Mouse (Mus musculus) gastrocnemius, postnatal 25 days (tissue): ENCODE measurements around the gene Rhebl1. TPM values are rescaled to one million over a fixed set of nuclear protein-coding genes. Genes with fewer than 3 reads are reported as not detected.

Experiments
- DNase-seq: peaks from one replicate; pipeline ENCODE4 v3.0.0; 2022
- total RNA-seq, 2 experiments: library from RNA; stranded (reverse); gene quantifications; 1 replicate in 1 of 2; 2 replicates in 1 of 2; pipeline ENCODE4 v1.2.3; 2021

Rhebl1 gene
- total RNA-seq, 2 experiments from 2014 or later = 2.5 to 2.9 TPM

DNA sequence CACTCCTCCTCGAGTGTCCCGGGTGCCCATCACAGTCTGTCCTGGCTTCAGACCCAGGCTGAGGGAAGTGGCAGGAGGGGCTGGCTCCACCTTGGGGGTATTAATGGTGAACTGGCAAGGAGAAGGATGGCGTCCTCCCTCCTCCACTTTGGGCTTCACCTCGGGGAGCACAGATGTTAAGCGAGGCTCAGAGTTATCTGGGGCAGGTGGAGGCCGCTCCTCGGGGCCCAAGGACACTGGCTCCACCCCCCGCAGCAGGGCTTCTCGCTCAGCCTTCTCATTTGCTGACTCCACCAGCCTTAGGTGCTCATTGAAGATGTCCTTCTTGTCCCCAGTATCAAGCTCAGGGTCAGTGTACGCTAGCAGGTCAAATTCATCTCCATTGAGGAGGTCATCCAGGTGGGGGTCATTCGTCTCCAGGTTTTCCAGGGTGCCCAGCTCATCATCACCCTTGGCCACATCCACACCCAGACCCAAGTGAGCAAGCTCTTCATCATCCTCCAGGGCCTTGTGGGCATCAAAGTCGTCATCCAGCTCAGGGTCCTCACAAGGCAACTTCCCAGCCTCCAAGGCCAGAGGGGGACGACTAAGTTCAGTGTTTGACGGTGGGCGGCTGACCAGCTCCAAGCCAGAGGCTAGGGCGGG, 44.3 kb downstream of the Rhebl1 start:
- DNase-seq = no peak

DNA sequence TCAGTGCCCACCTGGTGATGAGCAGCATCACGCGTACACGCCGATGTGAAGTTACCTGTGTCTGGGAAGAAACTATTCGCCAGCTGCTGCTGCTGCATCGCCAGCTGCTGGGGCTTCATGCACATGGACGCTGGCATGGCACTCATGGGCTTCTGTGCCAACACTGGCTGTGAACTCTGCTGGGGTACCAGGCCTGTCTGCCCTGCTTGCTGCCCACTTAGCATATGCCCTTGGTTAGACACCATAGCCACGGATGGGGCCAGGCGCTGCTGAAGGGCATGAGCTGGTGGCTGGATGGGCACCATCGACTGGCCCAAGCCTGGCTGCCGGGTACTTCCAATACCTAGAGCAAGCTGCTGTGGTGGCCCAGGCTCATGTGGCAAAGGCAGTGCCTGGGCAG, 45.2 kb downstream of the Rhebl1 start:
- no peak for DNase-seq

DNA sequence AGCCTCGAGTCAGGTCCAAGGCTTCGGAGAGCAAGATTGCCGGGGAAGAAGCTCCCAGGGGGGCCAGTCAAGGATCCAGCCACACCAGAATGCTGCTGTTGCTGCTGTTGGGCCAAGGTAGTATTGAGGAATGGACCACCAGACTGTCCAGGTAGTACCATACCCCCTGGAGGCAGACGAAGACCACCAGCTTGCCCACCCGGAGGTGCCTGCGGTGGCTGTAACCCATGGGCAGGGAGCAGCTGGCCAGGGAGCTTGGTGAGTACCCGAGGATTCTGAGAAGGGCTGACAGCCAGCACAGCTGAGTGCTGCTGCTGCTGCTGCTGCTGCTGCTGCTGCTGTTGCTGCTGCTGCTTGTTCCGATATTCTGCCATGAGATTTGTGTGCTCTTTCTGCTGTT, 48.2 kb downstream of the Rhebl1 start:
- DNase-seq = no peak

DNA sequence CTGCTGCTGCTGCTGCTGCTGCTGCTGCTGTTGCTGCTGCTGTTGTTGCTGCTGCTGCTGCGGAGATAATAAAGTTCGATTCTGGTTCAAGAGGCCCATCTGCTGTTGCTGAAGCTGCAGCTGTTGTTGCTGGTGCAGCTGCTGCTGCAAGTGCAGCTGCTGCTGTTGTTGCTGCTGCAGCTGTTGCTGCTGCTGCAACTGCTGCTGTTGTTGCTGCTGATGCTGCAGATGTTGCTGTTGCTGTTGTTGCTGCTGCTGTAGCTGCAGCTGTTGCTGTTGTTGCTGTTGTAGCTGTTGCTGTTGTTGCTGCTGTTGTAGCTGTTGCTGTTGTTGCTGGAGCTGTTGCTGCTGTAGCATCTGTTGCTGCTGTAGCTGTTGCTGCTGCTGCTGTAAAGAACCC, 49.2 kb downstream of the Rhebl1 start:
- no peak for DNase-seq

DNA sequence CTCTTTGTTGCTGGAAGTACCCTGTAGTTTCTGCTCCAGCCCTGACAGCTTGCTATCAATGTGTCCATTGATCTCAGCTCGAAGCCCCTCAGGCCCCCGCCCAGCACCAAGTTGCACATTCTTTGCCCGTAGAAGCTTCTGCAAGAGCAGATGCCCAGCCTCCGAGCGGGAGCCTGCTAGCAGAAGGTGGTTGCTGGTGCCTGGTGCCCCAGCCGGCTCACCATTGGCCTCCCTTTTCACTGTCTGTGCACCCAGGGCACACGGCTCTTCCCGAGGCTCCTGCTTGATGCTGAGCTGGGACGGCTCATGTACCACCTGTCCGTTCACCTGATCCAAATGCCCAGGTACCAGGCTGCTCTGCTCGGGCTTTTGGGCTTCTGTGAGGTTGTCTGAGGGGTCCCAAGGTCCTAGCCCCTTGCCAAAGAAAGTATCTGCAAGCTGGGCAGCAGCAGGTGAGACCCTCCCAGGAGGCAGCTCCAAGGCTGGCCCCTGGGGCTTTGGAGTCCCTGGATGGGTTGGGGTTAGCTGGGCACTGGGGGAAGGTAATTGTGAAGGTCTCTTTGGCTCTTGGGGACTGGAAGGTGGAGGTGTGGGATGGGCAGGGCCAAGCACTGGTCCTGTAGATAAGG, 50.6 kb downstream of the Rhebl1 start:
- no peak for DNase-seq

DNA sequence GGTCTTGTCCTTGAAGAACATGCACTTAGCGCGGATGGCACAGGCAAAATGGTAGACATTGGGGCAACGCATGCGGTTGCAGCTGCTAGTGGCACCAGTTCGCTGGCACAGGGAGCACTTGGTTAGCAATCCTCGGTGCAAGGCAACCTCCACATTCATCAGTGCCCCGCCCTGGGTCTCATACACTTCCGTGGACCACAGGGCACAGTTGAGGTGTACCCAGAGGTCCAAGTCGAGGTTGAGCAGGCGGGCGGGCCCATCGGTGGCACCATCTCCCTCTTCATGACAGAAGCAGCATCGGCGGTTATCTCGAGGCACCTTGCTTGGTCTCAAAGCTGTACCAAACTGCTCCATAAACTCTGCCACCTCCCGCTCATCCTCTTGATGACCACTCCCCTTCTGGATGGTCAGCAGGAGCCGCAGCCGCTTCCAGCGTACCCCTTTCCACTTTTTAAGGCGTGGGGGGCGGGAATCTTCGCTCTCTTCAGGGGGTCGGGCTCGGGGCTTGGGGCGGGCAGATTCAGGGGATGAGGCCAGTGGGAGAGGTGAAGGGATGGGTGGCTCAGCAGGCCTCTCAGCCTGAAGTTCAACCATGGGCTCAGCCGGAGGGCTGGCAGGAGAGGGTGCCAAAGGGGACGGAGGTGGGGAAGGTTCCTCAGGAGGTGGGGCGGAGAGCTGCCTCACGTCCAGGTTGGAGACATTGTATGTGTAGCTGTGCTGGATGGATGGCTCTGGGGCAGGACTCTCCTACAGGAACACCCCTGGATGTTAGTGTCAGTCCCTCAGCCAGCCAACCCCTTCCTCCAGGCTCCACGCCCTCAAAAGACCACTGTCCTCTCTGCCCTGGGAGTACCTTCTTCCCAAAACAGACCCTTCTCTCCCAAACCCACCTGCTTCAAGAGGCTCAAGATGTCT, 54.4 kb downstream of the Rhebl1 start:
- no peak for DNase-seq

DNA sequence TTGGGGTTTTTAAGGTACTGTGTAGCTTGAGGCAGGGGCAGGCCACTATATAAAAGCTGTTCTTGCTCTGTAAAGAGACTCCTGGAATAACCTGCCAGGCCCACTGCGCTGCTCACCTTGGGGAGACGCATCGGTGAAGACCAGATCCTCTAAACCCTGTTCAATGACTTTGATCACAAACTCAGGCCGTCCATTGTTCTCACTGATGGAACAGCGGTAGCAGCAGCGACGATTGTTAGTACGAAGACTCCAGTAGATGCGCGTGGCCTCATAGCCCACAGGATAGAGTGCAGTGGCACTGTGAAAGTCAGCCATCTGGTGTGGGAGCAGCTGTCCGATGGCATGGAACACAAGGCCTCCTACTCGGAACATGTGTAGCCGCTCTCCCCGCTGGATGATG, 55.2 kb downstream of the Rhebl1 start:
- DNase-seq = no peak

DNA sequence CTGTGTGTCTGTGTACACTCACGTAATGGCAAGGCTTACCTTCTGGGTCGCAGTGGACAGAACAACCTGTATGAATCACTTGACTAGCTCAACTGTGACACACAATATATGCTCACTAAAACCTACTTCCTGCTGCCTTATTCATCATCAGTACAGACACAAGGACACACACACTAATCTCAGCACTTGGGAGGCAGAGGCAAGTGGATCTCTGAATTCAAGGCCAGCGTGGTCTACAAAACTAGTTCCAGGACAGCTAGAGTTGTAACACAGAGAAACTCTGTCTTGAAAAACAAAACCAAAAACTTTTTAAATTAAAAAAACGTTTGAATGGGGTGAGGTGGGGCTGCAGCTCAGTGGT, 56.6 kb downstream of the Rhebl1 start:
- no peak for DNase-seq

DNA sequence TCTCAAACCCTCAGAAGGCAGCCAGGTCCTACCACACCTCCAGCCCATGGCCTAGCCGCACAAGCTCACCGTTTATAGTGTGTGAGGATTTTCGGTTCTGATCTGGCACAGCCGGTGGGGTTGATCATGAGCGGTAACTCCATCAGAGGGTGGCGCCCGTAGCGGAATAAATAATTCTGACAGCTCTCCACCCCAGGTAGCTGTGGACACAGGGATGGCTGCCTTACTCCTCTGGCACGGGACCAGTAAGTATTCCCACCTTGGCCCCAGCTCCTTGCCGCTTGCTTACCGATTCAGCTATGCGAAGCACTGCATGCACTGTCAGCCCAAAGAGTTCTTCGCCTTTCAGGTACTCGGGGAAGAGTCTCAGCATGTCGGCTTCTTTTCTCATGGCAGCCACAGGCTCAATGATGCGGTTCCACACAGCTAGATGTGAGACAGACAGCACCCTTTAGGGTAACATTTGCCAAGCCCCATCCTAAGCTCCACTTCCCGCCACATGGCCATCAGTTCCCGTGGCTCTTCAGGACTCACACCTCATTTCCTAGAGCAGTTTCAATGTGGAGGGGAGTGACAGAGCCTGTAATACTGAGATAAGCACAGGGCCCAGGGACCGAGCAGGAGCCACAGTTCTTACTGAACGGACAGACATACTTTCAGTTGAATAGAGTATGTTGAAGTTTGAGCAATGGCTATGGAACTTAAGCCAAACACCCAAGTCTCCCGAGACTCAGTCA, 57.2 kb downstream of the Rhebl1 start:
- no peak for DNase-seq

DNA sequence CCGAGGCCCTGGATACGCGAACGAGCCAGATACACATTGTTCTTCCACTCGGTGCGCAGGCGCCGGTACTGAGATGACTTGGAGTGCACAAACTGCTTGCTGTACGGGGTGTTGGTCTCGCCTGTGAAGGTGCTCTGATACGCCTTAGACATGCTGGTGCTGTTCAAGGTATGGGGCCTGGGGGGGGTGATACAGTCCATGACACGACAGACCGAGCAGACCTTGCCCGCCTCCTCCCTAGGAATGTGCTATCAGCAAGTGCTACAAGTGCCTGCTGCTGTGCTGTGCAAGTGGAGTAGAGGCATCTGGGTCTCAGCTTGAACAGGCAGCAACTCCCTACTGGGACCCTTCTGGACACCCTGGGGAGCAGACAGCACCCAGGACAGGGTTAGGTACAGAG, 59.0 kb downstream of the Rhebl1 start:
- no peak for DNase-seq

DNA sequence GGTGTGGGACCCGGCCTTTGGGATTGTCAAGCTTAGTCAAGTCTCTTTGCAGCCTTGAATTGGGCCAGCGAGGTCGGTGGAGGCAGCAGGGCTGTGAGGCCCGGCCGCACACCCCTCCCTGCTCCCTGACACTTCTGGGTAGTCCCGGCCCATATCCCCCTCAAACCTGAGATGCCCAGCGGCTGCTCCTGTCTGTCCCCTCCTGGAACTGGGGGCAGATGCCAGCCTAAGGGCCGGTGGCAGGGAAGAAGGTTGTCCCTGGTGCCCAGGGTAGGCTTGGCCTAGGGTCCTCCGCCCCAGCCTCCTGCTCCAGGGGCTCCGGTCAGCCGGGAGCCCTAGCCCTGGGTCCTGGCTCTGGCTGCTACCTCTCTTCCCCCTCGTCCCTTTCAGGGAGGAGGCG, 60.3 kb downstream of the Rhebl1 start:
- DNase-seq = no peak

DNA sequence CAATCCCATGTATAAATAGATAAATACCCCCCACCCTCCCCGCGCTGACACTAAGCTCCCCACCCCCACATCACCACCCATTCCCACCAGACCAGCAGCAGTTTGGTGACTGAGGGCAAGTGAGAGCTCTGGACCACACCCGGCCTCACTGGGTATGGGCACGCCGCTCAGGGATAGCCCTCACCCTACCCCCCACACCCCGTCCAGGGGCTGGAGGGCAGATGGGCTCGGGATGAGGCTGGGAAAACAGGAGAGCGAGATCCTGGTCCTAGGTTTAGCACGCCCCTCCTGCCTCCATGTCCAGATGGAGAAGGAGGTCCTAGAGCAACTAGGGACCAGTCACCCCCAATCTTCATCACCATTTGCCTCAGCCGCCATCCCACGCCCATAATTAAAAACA, 61.1 kb downstream of the Rhebl1 start:
- DNase-seq = no peak

DNA sequence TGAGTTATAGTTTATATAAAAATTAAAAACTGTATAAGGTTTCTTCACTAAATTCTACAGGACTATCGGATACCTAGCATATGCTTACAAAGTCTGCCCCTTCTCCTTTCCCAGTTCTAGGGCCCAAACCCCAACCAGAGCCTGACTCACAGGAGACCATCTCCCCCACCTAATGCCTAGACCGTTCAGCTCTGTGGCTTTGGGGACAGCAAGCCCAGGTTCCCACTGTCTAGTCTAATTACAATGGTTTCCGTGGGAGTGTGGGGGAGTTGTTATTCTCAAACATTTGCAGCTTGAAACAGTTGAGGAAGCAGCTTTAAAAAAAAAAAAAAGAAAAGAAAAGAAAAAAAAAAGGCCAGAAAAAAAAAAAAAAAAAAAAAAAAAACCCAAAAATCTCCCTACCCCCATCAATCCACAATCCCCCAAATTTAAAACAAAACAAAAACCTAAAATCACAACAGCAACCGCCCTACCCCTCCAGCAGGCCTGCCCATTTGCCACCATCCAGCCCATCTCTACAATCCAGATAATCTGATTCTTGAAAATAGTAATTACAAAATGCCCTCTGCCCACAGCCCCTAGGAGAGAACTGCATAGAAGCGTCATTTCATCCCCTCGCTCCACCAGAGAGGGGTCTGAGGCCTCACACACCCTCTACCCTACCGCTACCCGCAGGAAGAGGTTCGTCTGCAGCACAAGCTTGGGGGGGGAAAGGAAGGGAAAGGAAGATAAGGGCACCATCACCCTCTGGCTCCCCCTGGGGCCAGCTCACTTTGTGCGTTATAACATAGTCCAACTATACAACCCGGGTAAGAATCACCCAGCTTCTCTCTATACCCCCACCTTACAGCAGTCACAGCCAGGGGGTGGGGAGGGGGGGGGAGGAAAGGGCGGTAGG, 61.9 kb downstream of the Rhebl1 start:
- DNase-seq = no peak

DNA sequence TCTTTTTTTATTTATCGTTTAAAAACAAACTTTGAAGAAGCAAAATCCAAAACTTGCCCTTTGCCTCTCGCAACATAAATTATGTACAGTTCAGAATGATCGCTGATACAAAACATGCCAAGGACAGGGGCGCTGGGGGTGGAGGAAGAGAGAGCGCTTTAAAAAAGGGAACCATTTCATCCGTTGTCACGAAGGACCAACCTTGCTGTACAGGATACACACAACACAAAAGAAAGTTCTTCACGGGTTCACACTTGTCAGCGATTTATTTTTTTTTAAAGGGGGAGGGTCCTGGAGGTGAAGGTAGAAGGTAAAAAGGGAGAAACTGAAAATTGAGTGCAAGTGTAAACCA, 62.7 kb downstream of the Rhebl1 start:
- DNase-seq = no peak

DNA sequence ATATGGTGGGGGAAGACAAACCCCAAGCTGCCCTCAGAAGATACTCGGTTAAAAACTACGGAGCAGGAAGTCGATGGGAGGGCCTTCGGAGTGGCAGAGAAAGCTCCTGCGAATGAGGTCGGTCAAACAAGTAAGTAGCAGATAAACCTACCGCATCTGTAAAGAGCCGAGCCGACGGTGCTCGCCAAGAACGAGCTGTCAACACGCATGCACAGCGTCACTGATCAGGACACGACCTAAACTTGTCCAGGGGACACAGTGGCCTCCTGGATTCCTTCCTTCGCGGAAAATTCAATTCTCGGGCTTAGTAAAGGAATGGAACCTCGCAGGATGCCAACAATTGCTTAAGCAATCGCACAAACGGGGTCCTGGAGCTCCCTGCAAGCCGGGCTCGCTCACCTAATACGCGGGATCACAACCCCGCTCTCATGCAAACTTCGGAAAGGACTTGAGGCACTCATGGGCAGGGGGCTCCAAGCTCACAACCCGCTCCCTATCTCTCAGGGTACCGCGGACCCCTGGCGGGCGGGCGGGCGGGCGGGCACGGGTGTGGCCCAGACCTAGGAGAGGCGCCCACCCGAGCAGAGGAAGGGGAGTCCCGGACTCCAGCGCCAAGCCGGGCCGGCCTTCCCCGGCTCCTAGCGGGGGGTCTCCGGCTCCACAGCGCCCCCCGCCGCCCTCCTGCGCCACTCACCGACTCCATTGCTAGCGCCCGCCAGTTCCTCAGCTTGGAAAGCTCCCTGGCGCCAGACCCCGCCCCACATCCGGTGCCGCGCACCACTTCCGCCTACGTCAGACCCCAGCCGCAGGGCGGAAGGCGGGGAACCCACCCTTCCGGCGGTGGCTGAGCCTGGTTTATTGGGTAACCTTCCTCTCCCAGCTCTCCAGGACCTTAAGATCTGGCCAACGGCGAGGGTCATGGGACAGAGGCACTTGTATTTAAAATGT, 63.3 kb downstream of the Rhebl1 start, which contains the start of gene Prkag1:
Gene Prkag1, minus strand, starts transcription at position 786 of the 948 bp plus-strand sequence.
- DNase-seq = peak; percentile 96

Other genes starting within 250 kb of the Rhebl1 start
- 10 to 100 TPM; 53.1 to 56.8 TPM for gene Ddx23, start 231.6 kb downstream of the Rhebl1 start, total RNA-seq
- gene Rnd1, start 217.1 kb downstream of the Rhebl1 start, total RNA-seq = 1 to 10 TPM in 1 of 2 experiments, under 1 TPM in 1; 0.40 to 1.0 TPM
- gene Ccdc65, start 186.3 kb downstream of the Rhebl1 start, total RNA-seq = not detected
- gene Fkbp11, start 166.3 kb downstream of the Rhebl1 start, total RNA-seq = 1 to 10 TPM; 2.7 to 3.5 TPM
- 10 to 100 TPM in 1 of 2 experiments, 1 to 10 TPM in 1; 8.3 to 10.4 TPM for gene Arf3, start 131.3 kb downstream of the Rhebl1 start, total RNA-seq
- gene Wnt10b, start 116.4 kb downstream of the Rhebl1 start, total RNA-seq = 1 to 10 TPM in 1 of 2 experiments, under 1 TPM in 1; 0.79 to 1.7 TPM
- gene Wnt1, start 104.7 kb downstream of the Rhebl1 start, total RNA-seq = not detected
- gene Ddn, start 85.0 kb downstream of the Rhebl1 start, total RNA-seq = under 1 TPM; 0.38 to 0.74 TPM
- gene Prkag1, start 63.0 kb downstream of the Rhebl1 start, total RNA-seq = 10 to 100 TPM; 43.6 to 43.9 TPM
- 10 to 100 TPM; 36.6 to 43.5 TPM for gene Kmt2d, start 23.3 kb downstream of the Rhebl1 start, total RNA-seq
- 1 to 10 TPM; 1.2 to 2.3 TPM for gene Dhh, start 4.0 kb upstream of the Rhebl1 start, total RNA-seq
- 1 to 10 TPM; 6.1 to 6.6 TPM for gene Lmbr1l, start 23.7 kb upstream of the Rhebl1 start, total RNA-seq
- gene Tuba1b, start 40.0 kb upstream of the Rhebl1 start, total RNA-seq = 10 to 100 TPM; 36.4 to 44.5 TPM
- not detected for gene Gm49450, start 59.0 kb upstream of the Rhebl1 start, total RNA-seq
- gene Tuba1a, start 59.2 kb upstream of the Rhebl1 start, total RNA-seq = 10 to 100 TPM; 43.5 to 52.6 TPM
- gene Tuba1c, start 135.4 kb upstream of the Rhebl1 start, total RNA-seq = 10 to 100 TPM in 1 of 2 experiments, 1 to 10 TPM in 1; 7.1 to 10.7 TPM
- gene Prph, start 160.6 kb upstream of the Rhebl1 start, total RNA-seq = 1 to 10 TPM in 1 of 2 experiments, under 1 TPM in 1; 0.75 to 1.4 TPM
- gene Troap, start 180.0 kb upstream of the Rhebl1 start, total RNA-seq = under 1 TPM in 1 of 2 experiments, not detected in 1; 0.49 TPM
- gene C1ql4, start 193.3 kb upstream of the Rhebl1 start, total RNA-seq = not detected
- gene Dnajc22, start 198.6 kb upstream of the Rhebl1 start, total RNA-seq = under 1 TPM in 1 of 2 experiments, not detected in 1; 0.16 TPM
- 1 to 10 TPM; 4.5 to 4.6 TPM for gene Spats2, start 231.4 kb upstream of the Rhebl1 start, total RNA-seq